Mouse (Mus musculus): ENCODE data around the gene Gns. TPM values are rescaled to one million over a fixed set of nuclear protein-coding genes. Genes with fewer than 3 reads are reported as not detected.

The Gns gene
- total RNA-seq (2014; rRNA removed), result 84.0 and 102 TPM in 2 replicates
- 65.7 and 78.4 TPM in 2 replicates for polyA plus RNA-seq (2012; rRNA removed)

DNA sequence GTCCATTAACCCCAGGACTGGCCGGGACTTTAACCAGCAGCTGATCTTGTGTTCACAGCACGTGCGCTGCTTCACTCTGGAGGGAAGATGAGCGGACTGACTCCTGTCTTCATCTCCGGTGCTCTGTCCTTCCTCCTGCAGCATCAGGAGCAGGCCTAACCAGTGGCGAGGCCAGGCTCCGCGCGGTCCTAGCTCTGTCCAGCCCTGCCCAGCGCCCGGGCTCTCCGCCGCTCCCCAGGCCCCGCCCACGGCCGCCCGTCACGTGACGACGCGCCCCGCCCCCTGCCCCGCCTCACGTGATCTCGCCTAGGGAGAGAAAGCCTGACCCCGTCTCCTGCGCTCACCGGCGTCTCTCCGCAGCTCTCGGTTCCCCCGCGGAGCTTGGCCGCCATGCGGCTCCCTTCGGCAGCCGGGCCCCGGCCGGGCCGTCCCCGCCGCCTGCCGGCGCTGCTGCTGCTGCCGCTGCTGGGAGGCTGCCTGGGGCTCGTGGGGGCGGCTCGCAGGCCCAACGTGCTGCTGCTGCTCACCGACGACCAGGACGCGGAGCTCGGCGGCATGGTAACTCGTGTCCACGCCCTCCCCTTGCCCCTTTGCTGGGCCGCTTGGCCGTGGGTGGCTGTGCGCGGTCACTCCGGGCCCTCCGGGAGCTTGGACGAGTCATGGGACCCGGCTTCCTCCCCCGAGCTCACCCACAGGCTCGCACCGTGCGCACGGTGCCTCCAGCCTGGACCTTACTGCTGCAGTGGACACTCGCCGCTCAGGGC lies at the start of gene Gns:
Gene Gns, plus strand, starts transcription at position 290 of the 764 bp plus-strand sequence.
- H3K27ac ChIP-seq (replicated peaks; ENCODE audit: insufficient read depth, low read depth, low read length), result peak within 1 kb of the TSS; percentile 92
- peaks cover 3% of the 10 kb centered on the region; the same call in 1 of the 2 replicates for H3K36me3 ChIP-seq (ENCODE audit: control insufficient read depth, insufficient read depth, low read length)
- peak within 1 kb of the TSS; percentile 79 for H3K4me3 ChIP-seq (ENCODE audit: insufficient read depth, low read depth, low read length)
- TF ChIP-seq POLR2A (IDR thresholded peaks at IDR 0.05; ENCODE audit: extremely low read depth, insufficient read depth, low read length), result 0 out of 2 replicates have a peak, but pooled peaks have one; percentile 54
- TF ChIP-seq CTCF (IDR thresholded peaks at IDR 0.05; ENCODE audit: low read depth, low read length), result no peak
- peaks cover 16% of the 10 kb centered on the region for H3K4me1 ChIP-seq (ENCODE audit: control insufficient read depth, insufficient read depth, low read length)
- DNase-seq (ENCODE audit: extremely low read depth, low read depth, low spot score), result peak; percentile 92
- H3K79me2 ChIP-seq (ENCODE audit: control insufficient read depth, insufficient read depth, low read length), result peaks cover 30% of the 10 kb centered on the region
- no peaks in the 10 kb centered on the region for H3K27me3 ChIP-seq (ENCODE audit: control insufficient read depth, insufficient read depth, low read length)
- H3K9ac ChIP-seq (ENCODE audit: low read depth, low read length), result peak within 1 kb of the TSS; percentile 93
- WGBS, result under 1% methylated on average over 63 of the region's 72 CpGs

DNA sequence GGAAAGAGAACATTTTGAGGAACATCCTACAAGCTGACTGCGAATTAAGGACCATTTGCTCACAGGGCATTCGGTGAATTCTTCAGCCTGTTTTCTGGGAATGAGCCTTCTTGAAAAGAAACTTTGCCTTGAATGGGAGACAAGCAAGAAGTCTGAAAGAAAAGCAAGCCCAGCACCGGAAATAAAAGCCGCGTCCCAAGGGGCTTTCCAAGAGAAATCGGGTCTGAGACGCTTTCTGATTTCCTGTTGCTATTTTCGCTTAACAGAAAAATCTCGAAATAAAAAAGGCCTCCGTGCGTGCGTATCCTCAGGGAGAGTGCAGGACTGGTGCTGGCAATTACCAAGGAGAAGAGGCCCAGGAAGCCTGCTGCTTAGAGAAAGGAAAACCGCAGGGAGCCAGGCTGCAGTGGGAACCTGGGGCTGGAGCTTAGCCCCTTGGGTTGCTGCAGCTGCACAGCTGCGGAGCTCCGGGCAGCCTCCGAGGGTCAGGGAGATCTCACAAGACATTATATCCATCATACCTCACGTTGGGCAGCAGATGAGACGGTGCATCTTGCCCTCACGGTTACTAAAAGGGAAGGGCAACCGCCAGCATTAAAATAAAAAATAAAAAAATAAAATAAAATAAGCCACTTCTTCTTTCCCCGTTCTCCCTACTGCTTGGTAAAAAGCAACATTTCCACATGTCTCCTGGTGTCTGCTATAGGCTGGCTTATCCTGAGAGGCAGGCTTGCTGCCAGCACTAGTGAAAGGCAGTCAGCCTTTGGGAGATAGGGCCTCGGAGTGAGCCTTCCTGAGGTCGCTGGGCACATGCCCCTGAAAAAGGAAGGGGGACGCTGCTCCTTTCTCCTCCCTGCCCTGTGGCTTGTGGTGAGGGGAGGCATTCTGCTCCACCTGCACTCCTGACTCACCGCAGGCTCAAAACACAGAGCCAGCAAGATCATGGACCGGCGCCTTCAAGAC lies 49.3 kb upstream of the Gns start:
- Histone ChIP-seq H3K4me3 (ENCODE audit: insufficient read depth, low read depth, low read length) (0 out of 2 replicates have a peak overlapping the region, but pooled peaks have one; percentile 10), H3K27me3 (ENCODE audit: control insufficient read depth, insufficient read depth, low read length) (no peaks in the 10 kb centered on the region)
- TF ChIP-seq POLR2A (IDR thresholded peaks at IDR 0.05; ENCODE audit: extremely low read depth, insufficient read depth, low read length), result no peak

DNA sequence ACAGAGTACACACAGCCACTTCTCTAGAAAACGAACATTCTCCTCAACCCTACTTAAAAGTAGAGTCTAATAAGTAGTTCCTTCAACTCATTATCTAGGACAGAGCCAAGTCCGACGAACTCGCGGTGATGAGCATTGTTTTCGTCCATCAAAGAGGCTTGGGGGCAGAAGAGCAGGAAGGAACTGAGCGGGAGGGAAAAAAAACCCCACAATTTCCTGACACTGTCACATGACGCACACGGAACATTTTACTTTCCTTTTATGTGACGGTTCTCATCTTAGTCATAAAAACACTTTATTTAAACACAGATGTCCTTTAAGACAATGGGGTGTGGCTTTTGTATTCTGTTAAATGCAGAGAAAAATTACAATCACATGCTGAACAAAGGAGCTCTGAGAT lies 48.5 kb upstream of the Gns start:
- Histone ChIP-seq H3K36me3 (ENCODE audit: control insufficient read depth, insufficient read depth, low read length) (no peaks in the 10 kb centered on the region), H3K27ac (replicated peaks; ENCODE audit: insufficient read depth, low read depth, low read length) (peak overlapping the region; percentile 38), H3K4me1 (ENCODE audit: control insufficient read depth, insufficient read depth, low read length) (no peaks in the 10 kb centered on the region), H3K27me3 (ENCODE audit: control insufficient read depth, insufficient read depth, low read length) (no peaks in the 10 kb centered on the region), H3K9ac (ENCODE audit: low read depth, low read length) (no peak overlapping the region), H3K79me2 (ENCODE audit: control insufficient read depth, insufficient read depth, low read length) (no peaks in the 10 kb centered on the region), H3K4me3 (ENCODE audit: insufficient read depth, low read depth, low read length) (peak overlapping the region; percentile 26; the same call in 1 of the 2 replicates)
- WGBS, result 81% methylated on average over 10 of the region's 10 CpGs
- no peak for DNase-seq (ENCODE audit: extremely low read depth, low read depth, low spot score)
- TF ChIP-seq POLR2A (IDR thresholded peaks at IDR 0.05; ENCODE audit: extremely low read depth, insufficient read depth, low read length), result no peak
- TF ChIP-seq CTCF (IDR thresholded peaks at IDR 0.05; ENCODE audit: low read depth, low read length), result no peak

More for the DNA sequence above, 49.3 kb upstream of the Gns start:
- no peaks in the 10 kb centered on the region for H3K4me1 ChIP-seq (ENCODE audit: control insufficient read depth, insufficient read depth, low read length)
- WGBS, result 56% methylated on average over 27 of the region's 27 CpGs
- peak overlapping the region; percentile 36; the same call in 1 of the 2 replicates for H3K9ac ChIP-seq (ENCODE audit: low read depth, low read length)
- H3K27ac ChIP-seq (replicated peaks; ENCODE audit: insufficient read depth, low read depth, low read length), result peak overlapping the region; percentile 62
- H3K79me2 ChIP-seq (ENCODE audit: control insufficient read depth, insufficient read depth, low read length), result no peaks in the 10 kb centered on the region
- H3K36me3 ChIP-seq (ENCODE audit: control insufficient read depth, insufficient read depth, low read length), result no peaks in the 10 kb centered on the region
- no peak for DNase-seq (ENCODE audit: extremely low read depth, low read depth, low spot score)

DNA sequence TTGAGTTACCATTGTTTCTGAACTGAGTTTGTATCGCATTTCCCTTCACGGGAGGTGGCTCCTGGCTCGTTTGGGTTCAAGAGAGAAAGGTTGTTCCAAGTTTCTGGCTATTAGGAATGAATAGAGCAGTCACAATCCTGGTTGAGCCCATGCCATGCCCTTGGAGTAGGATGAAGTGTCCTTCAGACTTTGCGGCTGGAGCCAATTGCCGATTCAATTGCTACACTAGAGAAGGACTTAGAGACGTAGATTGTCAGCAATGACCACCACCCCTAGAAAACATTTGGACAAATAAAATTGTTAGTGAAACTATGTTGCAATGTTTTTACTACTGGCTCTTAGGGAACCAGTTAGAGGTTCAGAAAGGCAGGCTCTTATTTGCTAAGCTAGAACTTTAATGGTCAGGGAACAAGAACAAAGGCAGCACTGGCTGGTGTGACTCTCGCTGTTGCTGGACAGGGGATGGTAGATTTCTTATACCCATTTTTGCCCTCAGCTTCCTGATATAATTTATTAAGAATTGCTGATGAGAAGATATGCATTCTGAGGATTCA lies 46.4 kb upstream of the Gns start:
- 77% methylated on average over 7 of the region's 7 CpGs for WGBS
- TF ChIP-seq CTCF (IDR thresholded peaks at IDR 0.05; ENCODE audit: low read depth, low read length), result no peak
- Histone ChIP-seq H3K27me3 (ENCODE audit: control insufficient read depth, insufficient read depth, low read length) (no peaks in the 10 kb centered on the region), H3K4me3 (ENCODE audit: insufficient read depth, low read depth, low read length) (no peak overlapping the region), H3K79me2 (ENCODE audit: control insufficient read depth, insufficient read depth, low read length) (no peaks in the 10 kb centered on the region), H3K27ac (replicated peaks; ENCODE audit: insufficient read depth, low read depth, low read length) (no peak overlapping the region), H3K4me1 (ENCODE audit: control insufficient read depth, insufficient read depth, low read length) (no peaks in the 10 kb centered on the region), H3K9ac (ENCODE audit: low read depth, low read length) (no peak overlapping the region), H3K36me3 (ENCODE audit: control insufficient read depth, insufficient read depth, low read length) (no peaks in the 10 kb centered on the region)
- DNase-seq (ENCODE audit: extremely low read depth, low read depth, low spot score), result no peak

DNA sequence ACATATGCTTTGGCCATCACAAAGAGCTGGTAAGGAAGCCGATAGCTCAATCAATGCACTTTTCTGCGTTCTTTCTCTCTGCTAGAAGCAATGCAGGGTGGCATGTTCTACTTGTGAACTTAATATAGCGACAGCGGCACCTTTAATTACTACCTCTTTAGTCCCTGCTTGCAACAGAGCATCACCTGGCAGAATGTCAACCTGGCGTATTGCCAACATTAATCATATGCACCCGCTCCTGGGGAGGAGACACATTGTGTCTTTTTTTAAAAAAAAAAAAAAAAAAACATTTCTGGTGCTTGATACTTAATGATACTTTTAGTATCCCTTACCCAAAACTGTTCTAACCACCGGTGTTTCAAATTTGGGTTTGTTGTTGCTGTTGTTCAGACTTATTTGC lies 41.4 kb upstream of the Gns start:
- Histone ChIP-seq H3K27me3 (ENCODE audit: control insufficient read depth, insufficient read depth, low read length) (no peaks in the 10 kb centered on the region), H3K4me1 (ENCODE audit: control insufficient read depth, insufficient read depth, low read length) (no peaks in the 10 kb centered on the region), H3K9ac (ENCODE audit: low read depth, low read length) (no peak overlapping the region), H3K4me3 (ENCODE audit: insufficient read depth, low read depth, low read length) (no peak overlapping the region), H3K27ac (replicated peaks; ENCODE audit: insufficient read depth, low read depth, low read length) (no peak overlapping the region), H3K79me2 (ENCODE audit: control insufficient read depth, insufficient read depth, low read length) (no peaks in the 10 kb centered on the region; the same call in 1 of the 2 replicates), H3K36me3 (ENCODE audit: control insufficient read depth, insufficient read depth, low read length) (no peaks in the 10 kb centered on the region)
- DNase-seq (ENCODE audit: extremely low read depth, low read depth, low spot score), result no peak
- 72% methylated on average over 7 of the region's 7 CpGs for WGBS
- no peak for TF ChIP-seq CTCF (IDR thresholded peaks at IDR 0.05; ENCODE audit: low read depth, low read length)
- no peak for TF ChIP-seq POLR2A (IDR thresholded peaks at IDR 0.05; ENCODE audit: extremely low read depth, insufficient read depth, low read length)

Measured in liver, adult 2 months (tissue).